ENCODE assay signal across 12 mouse cellular contexts in genomic region chr11:43927133-43927815, GRCm38 (mm10). TPM values are rescaled to one million over a fixed set of nuclear protein-coding genes. Genes with fewer than 3 reads are reported as not detected.
DNase-seq lines count a peak whose midpoint lies in the region; ATAC-seq and TF ChIP-seq lines count a peak whose summit lies in the region.
"Had no signal": no experiment of that assay in that cellular context is flagged by ENCODE, and none has a peak within 500 bp of the region (broad histone marks: within the 10 kb centered on the region; RNA-seq: fewer than 3 reads in every experiment).

No protein-coding gene starts in this region.

- in situ Hi-C loops in ES-E14 (cut with MboI; ENCODE audit: low sequenced_read_pairs in 2 of 2, unreplicated experiment in 2 of 2) = no loop called here

- DNase-seq in embryonic facial prominence, embryonic 10.5 days (ENCODE audit: low spot score) = no peak
- no peak for DNase-seq in limb, embryonic 10.5 days (ENCODE audit: low spot score)
- no peak for DNase-seq in ES-E14 (ENCODE audit: low read depth, low spot score)
- DNase-seq in cerebellum, adult 2 months = peak; percentile 28 to 49
- DNase-seq in layer of hippocampus, postnatal 10 days (ENCODE audit: low spot score in 2 of 2) = no peak

- ATAC-seq in embryonic facial prominence, embryonic 13.5 days (ENCODE audit: insufficient number of reproducible peaks, insufficient read depth, low FRiP score, low TSS enrichment, low read depth) = 0 out of 2 replicates have a peak, but pooled peaks have one; percentile 20
- peak; percentile 67; the same call in 1 of the 2 replicates for ATAC-seq in limb, embryonic 13.5 days (ENCODE audit: low FRiP score, low read depth)
- ATAC-seq in intestine, embryonic 15.5 days = no peak

- H3K36me3 ChIP-seq in embryonic facial prominence, embryonic 13.5 days = no peaks in the 10 kb centered on the region
- H3K36me3 ChIP-seq in embryonic facial prominence, embryonic 10.5 days (replicated peaks) = no peaks in the 10 kb centered on the region
- H3K36me3 ChIP-seq in limb, embryonic 13.5 days = no peaks in the 10 kb centered on the region
- no peaks in the 10 kb centered on the region for H3K36me3 ChIP-seq in limb, embryonic 10.5 days
- no peaks in the 10 kb centered on the region for H3K36me3 ChIP-seq in ES-E14 (ENCODE audit: control insufficient read depth, insufficient read depth, low read length, poor library complexity, severe bottlenecking)
- no peaks in the 10 kb centered on the region for H3K36me3 ChIP-seq in intestine, embryonic 15.5 days
- H3K36me3 ChIP-seq: embryonic facial prominence, embryonic 12.5 days; hindbrain, embryonic 10.5 days; limb, embryonic 12.5 days; midbrain, embryonic 10.5 days had no signal

- H3K4me2 ChIP-seq in embryonic facial prominence, embryonic 13.5 days = no peak overlapping the region
- no peak overlapping the region for H3K4me2 ChIP-seq in limb, embryonic 13.5 days (replicated peaks)
- no peak overlapping the region for H3K4me2 ChIP-seq in intestine, embryonic 15.5 days (replicated peaks)
- H3K4me2 ChIP-seq: embryonic facial prominence, embryonic 12.5 days; limb, embryonic 12.5 days had no signal

- peaks cover 5% of the 10 kb centered on the region; the same call in 1 of the 2 replicates for H3K27me3 ChIP-seq in embryonic facial prominence, embryonic 13.5 days
- H3K27me3 ChIP-seq in embryonic facial prominence, embryonic 10.5 days (replicated peaks; ENCODE audit: low read depth, poor library complexity, severe bottlenecking) = 0 out of 2 replicates have a peak, but pooled peaks cover 6% of the 10 kb centered on the region
- H3K27me3 ChIP-seq in limb, embryonic 13.5 days = 0 out of 2 replicates have a peak, but pooled peaks cover 3% of the 10 kb centered on the region
- no peaks in the 10 kb centered on the region for H3K27me3 ChIP-seq in limb, embryonic 10.5 days (ENCODE audit: low read depth, poor library complexity, severe bottlenecking)
- H3K27me3 ChIP-seq in cerebellum, adult 2 months (ENCODE audit: control insufficient read depth, insufficient read depth, low read length) = no peaks in the 10 kb centered on the region
- no peaks in the 10 kb centered on the region for H3K27me3 ChIP-seq in intestine, embryonic 15.5 days (replicated peaks)
- H3K27me3 ChIP-seq: embryonic facial prominence, embryonic 12.5 days; limb, embryonic 12.5 days had no signal

- no peak for TF ChIP-seq POLR2A in cerebellum, adult 2 months (IDR thresholded peaks at IDR 0.05; ENCODE audit: borderline replicate concordance, insufficient read depth, low read length)

- H3K4me3 ChIP-seq in embryonic facial prominence, embryonic 13.5 days = no peak overlapping the region
- no peak overlapping the region for H3K4me3 ChIP-seq in embryonic facial prominence, embryonic 10.5 days
- no peak overlapping the region for H3K4me3 ChIP-seq in limb, embryonic 13.5 days
- H3K4me3 ChIP-seq in limb, embryonic 10.5 days = no peak overlapping the region
- no peak overlapping the region for H3K4me3 ChIP-seq in ES-E14 (ENCODE audit: insufficient read depth in 1 of 2, low read depth in 1 of 2, low read length in 2 of 2, poor library complexity in 1 of 2, severe bottlenecking in 1 of 2)
- H3K4me3 ChIP-seq in cerebellum, adult 2 months (replicated peaks; ENCODE audit: insufficient read depth, low read depth, low read length) = no peak overlapping the region
- no peak overlapping the region for H3K4me3 ChIP-seq in intestine, embryonic 15.5 days (replicated peaks)
- H3K4me3 ChIP-seq: embryonic facial prominence, embryonic 12.5 days; hindbrain, embryonic 10.5 days; limb, embryonic 12.5 days; midbrain, embryonic 10.5 days had no signal

- no peak for TF ChIP-seq CTCF in cerebellum, adult 2 months (IDR thresholded peaks at IDR 0.05; ENCODE audit: borderline replicate concordance, insufficient read depth, low read depth, low read length)

- H3K9me3 ChIP-seq in embryonic facial prominence, embryonic 13.5 days = no peaks in the 10 kb centered on the region
- no peaks in the 10 kb centered on the region for H3K9me3 ChIP-seq in embryonic facial prominence, embryonic 10.5 days
- H3K9me3 ChIP-seq in limb, embryonic 13.5 days = no peaks in the 10 kb centered on the region
- no peaks in the 10 kb centered on the region for H3K9me3 ChIP-seq in limb, embryonic 10.5 days (replicated peaks)
- H3K9me3 ChIP-seq in ES-E14 (ENCODE audit: control insufficient read depth, insufficient read depth, low read depth, low read length) = no peaks in the 10 kb centered on the region
- H3K9me3 ChIP-seq in intestine, embryonic 15.5 days = no peaks in the 10 kb centered on the region
- H3K9me3 ChIP-seq: embryonic facial prominence, embryonic 12.5 days; hindbrain, embryonic 10.5 days; limb, embryonic 12.5 days; midbrain, embryonic 10.5 days had no signal

- H3K4me1 ChIP-seq in embryonic facial prominence, embryonic 13.5 days = no peaks in the 10 kb centered on the region
- 0 out of 2 replicates have a peak, but pooled peaks cover 3% of the 10 kb centered on the region for H3K4me1 ChIP-seq in embryonic facial prominence, embryonic 10.5 days
- H3K4me1 ChIP-seq in limb, embryonic 13.5 days = no peaks in the 10 kb centered on the region
- no peaks in the 10 kb centered on the region for H3K4me1 ChIP-seq in limb, embryonic 10.5 days
- no peaks in the 10 kb centered on the region for H3K4me1 ChIP-seq in ES-E14 (ENCODE audit: control insufficient read depth in 2 of 2, insufficient read depth in 2 of 2, low read length in 2 of 2, poor library complexity in 1 of 2)
- peaks cover 6% of the 10 kb centered on the region; the same call in 1 of the 2 replicates for H3K4me1 ChIP-seq in cerebellum, adult 2 months (ENCODE audit: control insufficient read depth, insufficient read depth, low read length)
- H3K4me1 ChIP-seq in intestine, embryonic 15.5 days (replicated peaks) = no peaks in the 10 kb centered on the region
- H3K4me1 ChIP-seq: embryonic facial prominence, embryonic 12.5 days; hindbrain, embryonic 10.5 days; limb, embryonic 12.5 days had no signal

- no peak overlapping the region for H3K27ac ChIP-seq in embryonic facial prominence, embryonic 13.5 days
- H3K27ac ChIP-seq in embryonic facial prominence, embryonic 10.5 days (replicated peaks) = no peak overlapping the region
- no peak overlapping the region for H3K27ac ChIP-seq in limb, embryonic 13.5 days
- no peak overlapping the region for H3K27ac ChIP-seq in limb, embryonic 10.5 days
- no peak overlapping the region for H3K27ac ChIP-seq in ES-E14 (ENCODE audit: insufficient read depth, low read depth, low read length, poor library complexity, severe bottlenecking)
- H3K27ac ChIP-seq in cerebellum, adult 2 months (ENCODE audit: insufficient read depth, low read length) = no peak overlapping the region
- H3K27ac ChIP-seq in intestine, embryonic 15.5 days = no peak overlapping the region
- H3K27ac ChIP-seq: embryonic facial prominence, embryonic 12.5 days; hindbrain, embryonic 10.5 days; limb, embryonic 12.5 days; midbrain, embryonic 10.5 days had no signal

- H3K9ac ChIP-seq in embryonic facial prominence, embryonic 13.5 days = no peak overlapping the region
- H3K9ac ChIP-seq in limb, embryonic 13.5 days = no peak overlapping the region
- no peak overlapping the region for H3K9ac ChIP-seq in ES-E14 (ENCODE audit: insufficient read depth, low read depth, low read length, poor library complexity, severe bottlenecking)
- H3K9ac ChIP-seq in intestine, embryonic 15.5 days = no peak overlapping the region
- H3K9ac ChIP-seq: embryonic facial prominence, embryonic 12.5 days; limb, embryonic 12.5 days had no signal

- 81% methylated on average over 8 of the region's 8 CpGs for WGBS in embryonic facial prominence, embryonic 13.5 days
- 84% methylated on average over 8 of the region's 8 CpGs for WGBS in embryonic facial prominence, embryonic 10.5 days
- 76% methylated on average over 8 of the region's 8 CpGs for WGBS in limb, embryonic 13.5 days
- WGBS in limb, embryonic 10.5 days = 84% methylated on average over 8 of the region's 8 CpGs
- WGBS in cerebellum, adult 2 months = 58% methylated on average over 8 of the region's 8 CpGs
- 76% methylated on average over 8 of the region's 8 CpGs for WGBS in intestine, embryonic 15.5 days

TF ChIP-seq in ES-E14, 5 proteins besides CTCF, POLR2A, EP300 and RAD21:
- TF ChIP-seq ZNF384 (IDR thresholded peaks at IDR 0.05; ENCODE audit: low read depth, low read length) (peak; percentile 91), ZC3H11A (IDR thresholded peaks at IDR 0.05; ENCODE audit: borderline replicate concordance, low read depth, low read length) (no peak)

RNA-seq across cellular contexts. Expression of gene Adra1b, which starts 26.3 kb away (rescaled TPM):
- 1.3 and 1.7 TPM in 2 replicates for polyA plus RNA-seq in embryonic facial prominence, embryonic 13.5 days (2015; fragmentation: Nextera tagmentation; extraction: Ambion mirVana)
- polyA plus RNA-seq in embryonic facial prominence, embryonic 10.5 days (2016; fragmentation: Nextera tagmentation; extraction: Ambion mirVana) = 0.22 and 0.34 TPM in 2 replicates
- 1.1 and 1.5 TPM in 2 replicates for polyA plus RNA-seq in limb, embryonic 13.5 days (2015; fragmentation: Nextera tagmentation; extraction: Ambion mirVana)
- polyA plus RNA-seq in limb, embryonic 10.5 days (2016; fragmentation: Nextera tagmentation; extraction: Ambion mirVana) = 0.04 and 0.09 TPM in 2 replicates
- total RNA-seq in ES-E14 (2012; rRNA removed) = 0.11 and 0.71 TPM in 2 replicates
- 9.7 and 10.4 TPM in 2 replicates for polyA plus RNA-seq in cerebellum, adult 2 months (2012; rRNA removed)
- polyA plus RNA-seq in intestine, embryonic 15.5 days (2015; fragmentation: Nextera tagmentation; extraction: Ambion mirVana) = 0.34 TPM in 2 replicates
- total RNA-seq in layer of hippocampus, postnatal 10 days (2021) = 1 to 10 TPM; 6.0 to 6.6 TPM

Comparison
In these comparisons a context has a peak if more than half of its experiments do, and no peak if none do; other contexts are left out.
1. DNase-seq: peak in cerebellum, adult 2 months (2 of 2); none in embryonic facial prominence, embryonic 10.5 days (single experiment), limb, embryonic 10.5 days (single experiment), ES-E14 (single experiment) and layer of hippocampus, postnatal 10 days (0 of 2).